In the genomic region with DNA sequence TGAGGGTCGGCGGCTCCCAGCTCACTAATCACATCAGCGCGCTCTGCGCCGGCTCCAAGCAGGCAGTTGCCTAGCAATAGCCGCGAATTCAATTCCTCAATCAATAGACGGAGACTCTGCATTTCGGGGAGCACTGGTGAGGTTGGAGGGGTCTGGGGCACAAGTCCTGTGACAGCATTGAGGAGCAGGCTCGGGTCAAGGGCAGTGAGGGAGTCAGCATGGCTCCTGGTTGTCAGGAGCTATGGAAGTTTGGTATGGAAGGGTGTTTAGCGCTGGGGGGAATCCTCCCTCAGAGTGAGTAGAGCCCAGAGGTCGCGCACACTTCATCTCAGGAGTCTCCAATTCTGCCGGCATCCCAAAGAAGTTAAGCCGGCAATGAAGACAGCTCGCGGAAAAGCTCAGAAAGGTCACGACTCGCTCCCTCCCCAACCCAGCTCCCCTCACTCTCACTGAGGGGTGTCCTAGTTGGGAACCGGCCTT, we compare ENCODE assay signal across 12 mouse cellular contexts. TPM values are rescaled to one million over a fixed set of nuclear protein-coding genes. Genes with fewer than 3 reads are reported as not detected.
DNase-seq lines count a peak whose midpoint lies in the region; ATAC-seq and TF ChIP-seq lines count a peak whose summit lies in the region.
"Had no signal": no experiment of that assay in that cellular context is flagged by ENCODE, and none has a peak within 500 bp of the region (broad histone marks: within the 10 kb centered on the region; RNA-seq: fewer than 3 reads in every experiment).

No protein-coding gene starts in this region.

- H3K9ac ChIP-seq in ES-Bruce4 (ENCODE audit: low read depth, poor library complexity, severe bottlenecking) = no peak overlapping the region
- H3K9ac ChIP-seq in midbrain, embryonic 13.5 days (replicated peaks) = no peak overlapping the region
- H3K9ac ChIP-seq: liver, embryonic 12.5 days had no signal

- 0 out of 2 replicates have a peak, but pooled peaks have one; percentile 6 for TF ChIP-seq EP300 in ES-Bruce4 (IDR thresholded peaks at IDR 0.05; ENCODE audit: insufficient read depth, low read depth, low read length)

- no peak for TF ChIP-seq CTCF in ES-Bruce4 (IDR thresholded peaks at IDR 0.05; ENCODE audit: low read depth, low read length)

- no peaks in the 10 kb centered on the region for H3K4me1 ChIP-seq in ES-Bruce4 (ENCODE audit: control insufficient read depth, insufficient read depth, low read length)
- H3K4me1 ChIP-seq in hindbrain, embryonic 10.5 days (replicated peaks) = peaks cover 72% of the 10 kb centered on the region
- peaks cover 71% of the 10 kb centered on the region for H3K4me1 ChIP-seq in midbrain, embryonic 13.5 days (replicated peaks)

- H3K27me3 ChIP-seq in ES-Bruce4 (ENCODE audit: control insufficient read depth, insufficient read depth, low read length, poor library complexity, severe bottlenecking) = peaks cover 19% of the 10 kb centered on the region
- H3K27me3 ChIP-seq in hindbrain, embryonic 10.5 days (ENCODE audit: insufficient read depth, poor library complexity, severe bottlenecking) = peaks cover 72% of the 10 kb centered on the region
- H3K27me3 ChIP-seq in midbrain, embryonic 13.5 days = peaks cover 56% of the 10 kb centered on the region

- no peak overlapping the region for H3K27ac ChIP-seq in ES-Bruce4 (ENCODE audit: insufficient read depth, low read length)
- H3K27ac ChIP-seq in hindbrain, embryonic 10.5 days = no peak overlapping the region; the same call in 1 of the 2 replicates
- no peak overlapping the region for H3K27ac ChIP-seq in midbrain, embryonic 13.5 days
- H3K27ac ChIP-seq: liver, embryonic 12.5 days had no signal

- H3K36me3 ChIP-seq in ES-Bruce4 (ENCODE audit: control insufficient read depth, insufficient read depth, low read length, poor library complexity, severe bottlenecking) = no peaks in the 10 kb centered on the region
- H3K36me3 ChIP-seq in hindbrain, embryonic 10.5 days = peaks cover 17% of the 10 kb centered on the region
- peaks cover 10% of the 10 kb centered on the region for H3K36me3 ChIP-seq in midbrain, embryonic 13.5 days

- H3K9me3 ChIP-seq in ES-Bruce4 (replicated peaks; ENCODE audit: control insufficient read depth, insufficient read depth, low read length, poor library complexity, severe bottlenecking) = no peaks in the 10 kb centered on the region
- no peaks in the 10 kb centered on the region for H3K9me3 ChIP-seq in hindbrain, embryonic 10.5 days
- no peaks in the 10 kb centered on the region for H3K9me3 ChIP-seq in midbrain, embryonic 13.5 days
- H3K9me3 ChIP-seq: liver, embryonic 12.5 days had no signal

- peak overlapping the region; percentile 48 for H3K4me2 ChIP-seq in midbrain, embryonic 13.5 days (replicated peaks)
- H3K4me2 ChIP-seq: liver, embryonic 12.5 days had no signal

- DNase-seq in embryo, embryonic 10 days (ENCODE audit: low spot score) = peak; percentile 69
- DNase-seq in hindbrain, embryonic 10.5 days (ENCODE audit: low spot score) = peak; percentile 69
- no peak for DNase-seq in yolk sac, embryonic 10.5 days (ENCODE audit: low spot score)
- DNase-seq in layer of hippocampus, postnatal 25 days (ENCODE audit: extremely low spot score in 1 of 2, low spot score in 1 of 2) = no peak
- no peak for DNase-seq in cerebellum, postnatal 14 days
- DNase-seq: kidney, adult 11 months had no signal

- WGBS in hindbrain, embryonic 10.5 days = 0% methylated on average over 21 of the region's 21 CpGs
- WGBS in midbrain, embryonic 13.5 days = under 1% methylated on average over 21 of the region's 21 CpGs

- TF ChIP-seq POLR2A in ES-Bruce4 (IDR thresholded peaks at IDR 0.05; ENCODE audit: insufficient read depth, low read length) = no peak

- H3K4me3 ChIP-seq in ES-Bruce4 (ENCODE audit: low read depth, low read length) = peak overlapping the region; percentile 16; the same call in 1 of the 2 replicates
- peak overlapping the region; percentile 32 for H3K4me3 ChIP-seq in hindbrain, embryonic 10.5 days
- H3K4me3 ChIP-seq in midbrain, embryonic 13.5 days (replicated peaks) = peak overlapping the region; percentile 23
- H3K4me3 ChIP-seq: liver, embryonic 12.5 days had no signal

- no peak for ATAC-seq in midbrain, embryonic 13.5 days
- ATAC-seq: liver, embryonic 12.5 days had no signal

RNA-seq across cellular contexts. Expression of a gene that starts 5.0 kb away (rescaled TPM):
- polyA plus RNA-seq in ES-Bruce4 (2011; ENCODE audit: insufficient read depth, insufficient read length, low read depth, missing spikeins) = 0.75 and 1.7 TPM in 2 replicates
- polyA plus RNA-seq in hindbrain, embryonic 10.5 days (2016; fragmentation: Nextera tagmentation; extraction: Ambion mirVana) = 11.2 and 13.0 TPM in 2 replicates
- polyA plus RNA-seq in midbrain, embryonic 13.5 days (2015; fragmentation: Nextera tagmentation; extraction: Ambion mirVana) = 9.8 and 15.2 TPM in 2 replicates
- 10 to 100 TPM; 13.8 to 16.7 TPM for total RNA-seq in layer of hippocampus, postnatal 25 days (2021)

RNA-seq across cellular contexts. Expression of a gene that starts 13.0 kb away (rescaled TPM):
- polyA plus RNA-seq in ES-Bruce4 (2011; ENCODE audit: insufficient read depth, insufficient read length, low read depth, missing spikeins) = 11.6 and 12.9 TPM in 2 replicates
- polyA plus RNA-seq in hindbrain, embryonic 10.5 days (2016; fragmentation: Nextera tagmentation; extraction: Ambion mirVana) = 86.6 and 112 TPM in 2 replicates
- polyA plus RNA-seq in midbrain, embryonic 13.5 days (2015; fragmentation: Nextera tagmentation; extraction: Ambion mirVana) = 34.7 and 35.5 TPM in 2 replicates
- 1 to 10 TPM; 4.0 to 4.4 TPM for total RNA-seq in layer of hippocampus, postnatal 25 days (2021)

RNA-seq across cellular contexts. Expression of a gene that starts 47.7 kb away (rescaled TPM):
- polyA plus RNA-seq in ES-Bruce4 (2011; ENCODE audit: insufficient read depth, insufficient read length, low read depth, missing spikeins) = not detected in 2 replicates
- polyA plus RNA-seq in hindbrain, embryonic 10.5 days (2016; fragmentation: Nextera tagmentation; extraction: Ambion mirVana) = not detected in 2 replicates
- polyA plus RNA-seq in midbrain, embryonic 13.5 days (2015; fragmentation: Nextera tagmentation; extraction: Ambion mirVana) = not detected in 2 replicates
- total RNA-seq in layer of hippocampus, postnatal 25 days (2021) = not detected
- total RNA-seq: adrenal gland, postnatal 4 days; gastrocnemius, adult 18-20 months had no signal
- polyA plus RNA-seq: liver, embryonic 12.5 days; testis, adult 2 months had no signal

RNA-seq across cellular contexts. Expression of a gene that starts 50.3 kb away (rescaled TPM):
- polyA plus RNA-seq in ES-Bruce4 (2011; ENCODE audit: insufficient read depth, insufficient read length, low read depth, missing spikeins) = 0.32 and 0.46 TPM in 2 replicates
- 4.4 and 8.2 TPM in 2 replicates for polyA plus RNA-seq in hindbrain, embryonic 10.5 days (2016; fragmentation: Nextera tagmentation; extraction: Ambion mirVana)
- 14.1 and 16.3 TPM in 2 replicates for polyA plus RNA-seq in midbrain, embryonic 13.5 days (2015; fragmentation: Nextera tagmentation; extraction: Ambion mirVana)
- total RNA-seq in layer of hippocampus, postnatal 25 days (2021) = 10 to 100 TPM; 62.1 to 67.7 TPM

Comparison
In these comparisons a context has a peak if more than half of its experiments do, and no peak if none do; other contexts are left out.
1. DNase-seq: peak in embryo, embryonic 10 days (single experiment) and hindbrain, embryonic 10.5 days (single experiment); none in yolk sac, embryonic 10.5 days (single experiment), layer of hippocampus, postnatal 25 days (0 of 2) and cerebellum, postnatal 14 days (0 of 2).
2. Peak in every context shown above with its lines, with median percentiles within 50 percentile points of each other: H3K4me3 ChIP-seq.